Mouse (Mus musculus) Patski (cell line): ENCODE measurements at regions not wholly inside any gene's neighbourhood (a gene's known extent, or its start where the extent isn't known, plus 50 kb on each side); places are given as distances from the start of the nearest gene placed in this dataset.

ENCODE experiments used
- ATAC-seq: fragments of 100-300 bp; one replicate; pipeline ENCODE4 v1.8.0; 2021
- CTCF ChIA-PET: fragments of 350-600 bp; sonication (Branson Sonifier 250); formaldehyde crosslinking; loops from one replicate; lab custom pipeline; 2022; ENCODE audit warnings: inconsistent platforms; lab: Charles Lee
- POLR2A ChIA-PET: fragments of 350-600 bp; sonication (Branson Sonifier 250); formaldehyde crosslinking; loops from one replicate; lab custom pipeline; 2022; ENCODE audit warnings: antibody characterized with exemption, inconsistent platforms; lab: Charles Lee
- DNase-seq: peaks from one replicate; pipeline ENCODE4 v3.0.0-alpha.2; 2011; ENCODE audit warnings: low read depth, low spot score
- H3K27me3 ChIP-seq: fragments of 371-371 bp; one replicate; pipeline ENCODE4 v1.5.1; 2021
- CTCF ChIP-seq: fragments of 100-300 bp; IDR thresholded peaks from one replicate; pipeline ENCODE4 v1.5.1; 2021
- in situ Hi-C: fragments of 300-500 bp; cut with MboI; formaldehyde crosslinking; loops from 3 replicates; pipeline ENCODE4 v1.11.1; 2018; ENCODE audit warnings: low pct_unique_long_range_greater_than_20kb, mixed read lengths

DNA sequence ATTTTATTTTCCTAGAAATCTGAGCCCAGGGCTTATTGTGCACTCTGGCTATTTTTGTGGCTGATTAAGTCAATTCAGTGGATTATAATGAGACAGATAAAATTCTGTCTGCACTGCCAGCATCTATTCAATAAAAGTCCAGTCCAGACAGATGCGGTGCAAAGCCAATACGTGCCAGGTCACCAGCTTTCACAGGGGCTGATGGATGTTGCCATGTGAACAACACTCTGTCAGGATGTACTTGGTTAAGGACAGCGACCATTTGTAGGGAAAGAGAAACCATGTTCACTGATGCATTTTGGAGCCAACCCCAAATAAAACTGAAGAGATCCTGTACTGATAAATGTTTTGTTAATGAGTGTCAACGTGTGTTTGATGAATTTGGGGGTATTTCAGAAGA, 285.0 kb upstream of the Gnpda2 start:
- DNase-seq, result no peak
- no peak for ATAC-seq
- POLR2A ChIA-PET, result no interaction called here
- TF ChIP-seq CTCF, result no peak
- in situ Hi-C loops, result no loop called here
- CTCF ChIA-PET, result no interaction called here
- H3K27me3 ChIP-seq, result no peaks in the 10 kb centered on the region

DNA sequence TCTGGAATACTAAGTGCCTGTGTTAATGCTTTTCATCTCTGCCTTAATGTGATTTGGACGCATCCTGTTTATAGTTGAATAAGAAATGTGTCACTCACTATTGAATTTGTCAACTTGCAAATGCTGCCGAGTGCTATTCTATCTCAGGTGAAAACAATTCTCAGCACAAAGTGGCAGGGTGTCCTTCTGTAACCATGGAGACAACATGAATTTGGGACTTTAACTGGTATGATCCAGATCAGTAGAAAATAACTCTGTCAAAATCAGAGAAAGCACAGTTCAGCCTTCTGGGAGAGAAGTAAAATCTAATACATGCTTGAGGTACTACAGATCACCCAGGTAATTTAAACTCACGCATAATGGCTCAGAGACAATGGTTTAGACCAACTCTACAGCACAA, 270.9 kb upstream of the Gnpda2 start:
- ChIA-PET CTCF (no interaction called here), POLR2A (no interaction called here)
- TF ChIP-seq CTCF, result no peak
- no peaks in the 10 kb centered on the region for H3K27me3 ChIP-seq
- no peak for ATAC-seq
- no peak for DNase-seq
- in situ Hi-C loops, result no loop called here

DNA sequence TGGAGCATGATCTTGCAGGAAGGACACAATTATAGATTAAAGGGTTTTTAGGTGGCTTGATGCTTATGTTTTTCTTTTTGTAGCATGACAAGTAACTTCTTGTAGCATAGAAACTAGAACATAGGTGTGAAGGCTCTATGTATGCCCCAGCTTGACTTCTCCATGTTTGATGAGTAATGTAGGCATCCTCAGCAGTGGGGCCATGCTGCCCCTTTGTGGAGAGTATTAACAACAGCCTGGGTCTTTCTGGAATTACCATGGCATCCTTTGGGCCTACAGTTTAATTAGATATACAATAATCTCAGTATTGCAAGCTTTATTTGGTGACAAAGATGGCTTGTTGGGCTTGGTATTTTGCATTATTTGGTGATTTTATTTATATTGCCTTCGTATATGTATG, 252.7 kb upstream of the Gnpda2 start:
- ATAC-seq, result no peak
- no peak for DNase-seq
- POLR2A ChIA-PET, result no interaction called here
- in situ Hi-C loops, result no loop called here
- CTCF ChIA-PET, result interaction anchor here (0.9 to 1.1 kb wide), 2 partner anchors 13 to 52 kb away, joined by 3 to 4 read pairs; no protein-coding TSS in a partner anchor
- H3K27me3 ChIP-seq, result no peaks in the 10 kb centered on the region
- TF ChIP-seq CTCF, result no peak

DNA sequence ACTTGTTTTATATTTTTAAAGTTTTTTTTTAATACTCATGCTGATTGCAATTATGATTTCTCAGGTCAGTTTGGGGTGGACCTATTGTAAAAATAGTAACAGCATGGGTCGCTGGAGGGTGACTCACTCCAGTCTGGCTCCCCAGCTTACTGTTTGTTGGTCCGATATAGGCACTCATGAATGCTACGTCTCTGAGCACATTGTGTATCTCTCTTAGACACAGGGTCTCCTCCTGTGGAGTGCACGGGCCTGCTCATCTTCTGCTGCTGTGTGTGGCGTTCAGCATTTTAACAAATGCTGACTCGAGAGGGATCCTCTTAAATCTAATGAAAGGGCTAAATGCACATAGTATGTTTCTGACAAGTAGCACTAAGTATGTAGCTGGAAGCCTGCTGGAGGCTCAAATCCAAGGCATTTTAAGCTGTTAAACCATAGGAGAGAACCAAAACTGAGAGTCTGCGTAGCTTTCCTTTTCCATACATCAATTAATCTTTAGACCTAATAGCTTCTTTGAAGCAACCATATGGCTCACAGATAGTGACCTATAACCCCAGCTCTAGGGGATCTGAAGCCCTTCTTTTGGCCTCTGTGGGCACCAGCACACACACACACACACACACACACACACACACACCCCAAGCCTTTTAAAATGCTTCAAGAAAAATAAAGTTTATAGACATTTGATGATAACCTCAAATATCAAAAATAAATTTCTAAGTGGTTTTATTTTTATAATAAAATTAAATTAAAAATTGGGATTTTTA, 246.0 kb upstream of the Gnpda2 start:
- ChIA-PET POLR2A (no interaction called here), CTCF (interaction anchor here (0.8 kb wide), 1 partner anchor 14 kb away, joined by 3 read pairs; no protein-coding TSS in a partner anchor)
- H3K27me3 ChIP-seq, result no peaks in the 10 kb centered on the region
- no peak for ATAC-seq
- DNase-seq, result no peak
- no peak for TF ChIP-seq CTCF
- in situ Hi-C loops, result no loop called here

DNA sequence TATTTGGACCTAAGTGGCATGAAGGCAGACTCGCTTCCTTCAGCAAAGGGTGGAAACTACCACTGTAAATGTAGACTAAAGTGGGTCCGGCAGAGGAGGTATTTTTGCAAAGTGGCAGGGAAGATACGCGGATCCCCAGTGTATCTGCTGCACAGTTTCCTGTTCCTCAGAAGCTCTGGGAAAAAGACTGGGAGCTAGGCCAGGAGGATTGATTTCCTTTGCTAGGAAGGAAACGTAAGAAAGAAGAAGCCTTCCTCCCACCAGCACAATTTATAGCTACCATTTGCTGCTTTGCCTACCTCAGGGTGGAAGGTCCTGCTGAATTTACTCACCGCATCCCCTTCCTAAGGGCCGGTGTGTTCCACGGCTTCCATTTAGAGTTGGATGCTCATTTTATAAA, 244.2 kb upstream of the Gnpda2 start:
- ATAC-seq, result no peak
- no peak for TF ChIP-seq CTCF
- ChIA-PET CTCF (no interaction called here), POLR2A (no interaction called here)
- DNase-seq, result no peak
- H3K27me3 ChIP-seq, result no peaks in the 10 kb centered on the region
- in situ Hi-C loops, result no loop called here

DNA sequence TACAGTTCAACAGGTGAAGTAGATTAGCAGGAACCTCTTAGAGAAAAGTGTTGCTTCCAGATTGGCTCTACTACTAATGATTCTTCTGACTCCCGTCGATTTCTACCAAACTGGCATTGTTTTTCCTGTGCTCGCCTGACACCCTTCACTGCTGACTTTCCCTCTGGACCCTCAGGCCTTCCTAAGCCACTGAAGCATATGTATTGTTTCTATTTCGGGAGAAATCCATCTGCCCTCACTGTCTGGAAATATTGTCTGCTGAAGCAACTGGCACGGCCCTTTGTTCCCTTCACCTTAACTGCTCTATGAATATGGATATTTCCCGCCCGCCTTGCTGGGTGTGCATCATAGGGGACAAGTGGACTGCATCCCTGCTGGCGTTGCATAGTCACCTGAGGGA, 243.0 kb upstream of the Gnpda2 start:
- H3K27me3 ChIP-seq, result no peaks in the 10 kb centered on the region
- TF ChIP-seq CTCF, result no peak
- no peak for ATAC-seq
- POLR2A ChIA-PET, result interaction anchor here (0.6 kb wide), 1 partner anchor 27 kb away, joined by 6 read pairs; no protein-coding TSS in a partner anchor
- in situ Hi-C loops, result no loop called here
- no peak for DNase-seq
- CTCF ChIA-PET, result no interaction called here

DNA sequence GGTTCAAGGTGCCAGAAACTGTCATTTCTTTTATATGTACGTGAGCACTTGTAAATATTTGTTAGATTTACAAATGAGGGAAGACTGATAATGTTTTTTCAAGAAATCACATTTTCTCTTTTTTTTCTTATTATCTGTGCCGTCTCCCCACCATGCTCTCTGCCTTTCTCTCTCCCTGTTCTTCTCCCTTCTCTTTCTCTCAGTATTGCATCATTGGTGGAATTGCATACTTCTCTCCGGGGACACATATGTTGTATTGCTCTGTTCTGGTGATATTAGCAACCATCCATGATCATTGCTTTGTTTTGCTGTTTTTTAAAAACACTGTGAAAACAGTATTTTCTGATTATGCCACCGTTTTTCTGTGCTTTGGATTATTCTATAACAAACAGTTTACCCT, 225.6 kb upstream of the Gnpda2 start:
- ChIA-PET POLR2A (no interaction called here), CTCF (no interaction called here)
- in situ Hi-C loops, result no loop called here
- no peak for DNase-seq
- no peak for ATAC-seq
- H3K27me3 ChIP-seq, result no peaks in the 10 kb centered on the region
- no peak for TF ChIP-seq CTCF

DNA sequence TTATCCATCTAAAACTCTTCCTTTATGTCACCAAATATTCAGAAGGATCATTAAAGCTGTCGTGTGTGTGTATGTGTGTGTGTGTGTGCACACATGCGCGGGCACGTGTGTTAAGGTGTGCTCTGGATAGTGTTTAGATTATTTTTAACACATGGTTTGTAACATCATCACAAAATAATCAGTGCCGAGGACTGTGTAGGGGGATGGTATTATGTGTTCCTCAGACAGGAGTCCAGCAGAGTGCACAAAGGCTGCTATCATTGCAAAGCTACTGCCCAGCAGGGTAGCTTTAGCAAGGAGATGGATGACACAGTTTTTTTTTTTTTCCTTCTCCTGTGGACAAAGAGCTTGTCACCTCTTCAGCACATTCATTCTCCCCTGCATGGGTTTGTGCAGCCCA, 224.9 kb upstream of the Gnpda2 start:
- no peak for TF ChIP-seq CTCF
- H3K27me3 ChIP-seq, result no peaks in the 10 kb centered on the region
- ChIA-PET CTCF (no interaction called here), POLR2A (no interaction called here)
- ATAC-seq (no peak), DNase-seq (no peak)
- in situ Hi-C loops, result no loop called here

DNA sequence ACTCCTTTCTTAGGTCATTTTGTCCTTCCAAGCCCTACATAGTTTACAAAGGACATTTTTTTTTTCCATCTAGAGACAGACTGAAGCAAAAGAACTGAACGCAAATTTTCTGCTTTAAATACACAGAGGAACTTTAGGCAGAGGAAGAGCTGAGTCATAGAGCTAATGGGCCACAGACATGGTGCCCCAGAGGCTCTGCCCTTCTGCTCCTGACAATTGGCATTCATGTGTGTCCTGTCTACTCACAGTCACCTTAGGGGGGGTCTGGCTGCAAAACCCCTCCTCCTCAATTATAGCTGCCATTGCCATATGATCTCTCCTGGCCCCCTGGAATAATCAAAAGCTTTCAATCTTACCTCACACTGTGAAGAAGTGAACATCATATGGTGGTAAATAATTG, 223.2 kb upstream of the Gnpda2 start:
- in situ Hi-C loops, result no loop called here
- ChIA-PET CTCF (no interaction called here), POLR2A (no interaction called here)
- no peak for TF ChIP-seq CTCF
- DNase-seq (no peak), ATAC-seq (no peak)
- no peaks in the 10 kb centered on the region for H3K27me3 ChIP-seq

DNA sequence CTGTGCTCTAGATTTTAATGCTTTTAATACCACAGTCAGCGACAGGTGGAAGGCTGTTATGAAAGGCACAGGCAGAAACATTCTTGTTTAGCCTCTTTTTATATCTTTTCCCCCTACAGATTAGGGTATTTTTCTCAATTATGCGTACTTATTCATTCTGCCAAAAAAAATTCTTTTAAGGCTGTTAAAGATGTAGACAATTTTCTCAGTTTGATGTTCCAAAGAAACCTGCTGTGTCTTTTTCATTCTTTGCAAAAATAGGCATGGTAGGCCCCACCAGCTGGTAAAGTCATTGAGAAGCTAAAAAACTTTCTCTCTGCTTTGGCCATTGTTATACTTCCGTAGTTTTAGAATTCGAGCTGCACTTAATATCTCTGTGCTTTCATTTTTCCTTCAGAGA, 210.5 kb upstream of the Gnpda2 start:
- POLR2A ChIA-PET, result no interaction called here
- CTCF ChIA-PET, result no interaction called here
- H3K27me3 ChIP-seq, result no peaks in the 10 kb centered on the region
- ATAC-seq (no peak), DNase-seq (no peak)
- in situ Hi-C loops, result no loop called here
- TF ChIP-seq CTCF, result no peak

DNA sequence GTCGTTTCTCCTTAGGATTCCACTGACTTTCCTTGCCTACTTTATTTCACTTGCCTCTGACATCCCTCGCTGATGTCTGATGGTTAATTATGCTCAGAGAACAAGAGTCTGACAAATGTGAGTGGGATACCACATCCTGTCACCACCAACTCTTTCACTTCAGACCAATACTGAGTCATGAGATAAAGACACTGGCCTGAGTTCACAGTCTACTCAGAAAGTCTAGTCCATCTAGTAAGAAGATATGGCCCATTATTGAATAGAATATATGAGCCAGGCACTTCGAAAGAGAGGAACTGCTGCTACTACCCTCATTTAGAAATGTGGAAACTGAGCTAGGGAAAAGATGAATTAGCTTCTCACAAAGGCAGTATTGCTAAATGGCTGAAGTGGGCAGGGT, 210.0 kb upstream of the Gnpda2 start:
- DNase-seq (no peak), ATAC-seq (no peak)
- in situ Hi-C loops, result no loop called here
- POLR2A ChIA-PET, result no interaction called here
- TF ChIP-seq CTCF, result no peak
- no peaks in the 10 kb centered on the region for H3K27me3 ChIP-seq
- CTCF ChIA-PET, result no interaction called here

DNA sequence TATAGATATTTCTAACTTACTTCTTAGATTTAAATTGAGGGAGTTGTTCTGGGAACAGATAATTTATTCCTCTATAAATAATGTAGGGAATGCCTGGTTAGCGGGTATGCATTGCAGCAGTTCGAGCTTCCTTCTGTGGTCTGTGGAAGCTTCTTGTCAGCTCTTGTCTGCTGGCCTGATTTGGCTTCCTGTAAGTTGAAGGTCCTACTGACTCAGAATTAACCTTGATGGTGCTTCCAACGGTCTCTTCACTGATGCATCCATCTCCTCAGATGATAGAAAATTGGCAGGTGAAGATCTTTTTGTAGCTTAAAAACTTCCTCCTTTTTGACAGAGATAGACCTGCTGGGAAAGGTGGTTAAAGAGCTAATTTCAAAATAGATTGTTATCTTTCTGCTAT, 203.2 kb upstream of the Gnpda2 start:
- ChIA-PET CTCF (no interaction called here), POLR2A (no interaction called here)
- peaks cover 2% of the 10 kb centered on the region for H3K27me3 ChIP-seq
- in situ Hi-C loops, result no loop called here
- ATAC-seq (no peak), DNase-seq (no peak)
- no peak for TF ChIP-seq CTCF
